Mouse (Mus musculus) mesoderm, embryonic 11.5 days (tissue): ENCODE measurements around the gene Prdm8.

Experiments
- DNase-seq: peaks from one replicate; pipeline ENCODE4 v3.0.0-alpha.2; 2012; ENCODE audit warnings: low read depth, low spot score

Gene Prdm8

DNA sequence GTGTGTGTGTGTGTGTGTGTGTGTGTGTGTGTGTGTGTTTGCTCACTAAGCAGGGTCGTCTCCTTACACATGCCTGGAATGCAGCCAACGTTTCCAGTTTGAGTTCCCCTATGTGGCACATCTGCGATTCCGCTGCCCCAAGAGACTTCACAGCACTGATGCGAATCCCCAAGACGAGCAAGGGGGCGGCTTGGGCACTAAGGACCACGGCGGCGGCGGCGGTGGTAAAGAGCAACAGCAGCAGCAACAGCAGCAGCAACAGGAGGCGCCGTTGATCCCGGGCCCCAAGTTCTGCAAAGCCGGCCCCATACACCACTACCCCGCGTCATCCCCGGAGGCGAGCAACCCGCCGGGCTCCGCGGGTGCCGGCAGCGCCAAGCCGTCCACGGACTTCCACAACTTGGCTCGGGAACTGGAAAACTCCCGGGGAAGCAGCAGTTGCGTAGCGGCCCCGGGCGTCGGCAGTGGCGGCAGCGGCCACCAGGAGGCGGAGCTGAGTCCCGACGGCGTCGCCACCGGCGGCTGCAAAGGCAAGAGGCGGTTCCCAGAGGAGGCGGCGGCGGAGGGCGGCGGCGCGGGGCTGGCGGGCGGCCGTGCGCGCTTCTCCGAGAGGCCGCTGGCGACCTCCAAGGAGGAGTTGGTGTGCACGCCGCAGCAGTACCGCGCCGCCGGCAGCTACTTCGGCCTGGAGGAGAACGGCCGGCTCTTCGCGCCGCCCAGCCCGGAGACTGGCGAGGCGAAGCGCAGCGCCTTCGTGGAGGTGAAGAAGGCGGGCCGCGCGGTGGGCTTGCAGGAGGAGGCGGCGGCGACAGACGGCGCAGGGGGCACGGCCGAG is 18.2 kb downstream of the Prdm8 start:
- peak; percentile 82 for DNase-seq

DNA sequence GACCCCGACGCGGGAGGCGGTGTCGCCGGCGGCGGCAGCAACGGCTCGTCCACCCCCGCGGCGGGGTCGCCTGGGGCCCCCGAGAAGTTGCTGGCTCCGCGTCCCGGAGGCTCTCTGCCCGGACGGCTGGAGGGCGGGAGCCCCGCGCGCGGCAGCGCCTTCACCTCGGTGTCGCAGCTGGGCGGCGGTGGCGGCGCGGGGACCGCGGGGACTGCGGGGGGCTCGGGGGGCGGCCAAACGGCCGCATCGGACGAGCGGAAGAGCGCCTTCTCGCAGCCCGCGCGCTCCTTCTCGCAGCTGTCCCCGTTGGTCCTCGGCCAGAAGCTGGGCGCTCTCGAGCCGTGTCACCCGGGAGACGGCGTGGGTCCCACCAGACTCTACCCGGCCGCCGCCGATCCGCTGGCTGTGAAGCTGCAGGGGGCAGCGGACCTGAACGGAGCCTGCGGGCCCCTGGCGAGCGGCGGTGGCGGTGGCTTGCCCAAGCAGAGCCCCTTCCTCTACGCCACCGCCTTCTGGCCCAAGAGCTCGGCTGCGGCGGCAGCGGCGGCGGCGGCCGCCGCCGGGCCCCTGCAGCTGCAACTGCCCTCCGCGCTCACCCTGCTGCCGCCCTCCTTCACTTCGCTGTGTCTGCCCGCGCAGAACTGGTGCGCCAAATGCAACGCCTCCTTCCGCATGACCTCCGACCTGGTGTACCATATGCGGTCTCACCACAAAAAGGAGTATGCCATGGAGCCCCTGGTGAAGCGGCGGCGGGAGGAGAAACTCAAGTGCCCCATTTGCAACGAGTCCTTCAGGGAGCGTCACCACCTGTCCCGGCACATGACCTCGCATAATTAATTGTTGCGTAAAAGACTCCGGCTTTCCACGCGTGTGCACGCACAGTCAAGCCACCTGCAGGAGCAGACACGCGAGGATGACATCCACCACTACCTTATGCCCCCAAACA is 19.1 kb downstream of the Prdm8 start:
- no peak for DNase-seq

DNA sequence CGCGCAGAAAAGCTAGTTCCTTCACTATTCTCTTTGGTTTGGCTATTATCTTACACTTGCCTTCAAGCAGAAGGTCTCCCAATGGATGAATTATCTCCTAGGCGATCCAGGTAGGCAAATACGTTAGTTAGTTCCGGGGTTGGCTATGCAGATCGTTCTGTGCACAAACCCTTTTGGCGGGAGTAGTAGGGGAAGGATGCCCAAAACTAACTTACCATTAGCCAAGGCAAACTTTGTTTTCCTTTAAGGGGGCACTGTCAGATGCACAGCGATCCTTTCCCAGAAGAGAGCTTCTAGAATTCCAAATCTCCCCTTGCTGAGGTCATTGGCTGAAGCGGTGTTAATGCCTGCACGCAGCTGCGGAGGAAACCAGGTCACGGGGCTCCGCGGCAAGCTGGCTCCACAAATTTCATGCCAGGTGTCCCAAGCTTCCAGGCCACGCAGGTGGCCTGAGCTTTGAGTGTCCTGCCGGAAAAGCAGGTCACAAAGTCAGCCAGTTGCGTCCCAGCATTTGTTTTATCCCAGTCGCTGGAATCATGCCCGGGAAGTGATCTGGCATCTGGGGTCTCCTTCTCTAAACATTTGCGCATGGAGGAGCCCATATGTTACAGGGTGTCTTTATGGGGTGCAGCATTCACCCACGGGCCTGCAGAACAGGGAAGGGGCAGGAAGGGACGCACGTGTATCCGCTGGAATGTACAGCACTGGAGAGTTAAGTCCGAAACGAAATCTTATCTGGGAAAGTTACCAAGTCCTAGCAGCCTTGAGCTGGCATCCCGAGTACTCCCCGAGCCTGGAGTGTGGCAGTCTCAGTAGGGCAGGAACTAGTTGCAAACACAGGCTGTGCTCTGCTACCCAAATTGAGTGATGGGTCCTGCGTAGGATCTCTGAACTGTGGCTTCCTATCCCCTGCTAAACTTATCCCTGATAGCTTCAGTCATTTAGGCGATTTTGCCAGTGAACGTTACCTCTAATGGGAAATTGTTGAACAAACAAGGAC is 22.5 kb downstream of the Prdm8 start:
- DNase-seq, result no peak

DNA sequence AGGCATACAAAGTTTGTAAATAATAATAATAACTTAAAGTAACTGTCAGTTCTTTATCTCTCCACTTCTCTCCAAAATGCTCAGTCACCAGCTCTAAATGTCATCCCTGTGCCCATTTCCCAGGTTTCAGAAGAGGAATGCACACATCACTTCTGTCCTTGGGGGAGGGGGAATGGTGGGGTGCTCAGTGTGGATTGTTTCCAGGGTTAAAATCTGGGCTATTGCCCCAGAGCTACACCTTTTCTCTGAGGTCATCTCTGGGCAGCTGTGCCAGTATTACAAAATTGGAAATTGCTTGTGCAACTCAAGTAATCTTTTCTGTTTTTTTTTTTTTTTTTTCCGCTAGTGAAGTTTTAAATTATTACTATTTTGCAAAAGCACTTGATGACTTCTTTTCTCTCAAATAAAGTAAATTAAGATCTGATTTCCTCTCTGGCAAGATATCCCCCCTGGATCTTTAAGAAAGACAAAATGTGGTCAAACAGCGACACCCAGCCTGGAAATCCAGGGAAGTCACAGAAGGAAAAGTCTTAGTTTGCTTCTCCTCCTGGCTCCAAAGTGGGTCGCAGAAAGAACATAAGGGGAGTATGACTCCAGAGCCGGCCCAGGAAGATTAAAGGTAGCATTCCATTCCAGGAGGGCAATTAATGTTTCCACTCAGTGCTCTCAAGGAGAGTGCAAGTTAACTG is 25.4 kb downstream of the Prdm8 start:
- no peak for DNase-seq

DNA sequence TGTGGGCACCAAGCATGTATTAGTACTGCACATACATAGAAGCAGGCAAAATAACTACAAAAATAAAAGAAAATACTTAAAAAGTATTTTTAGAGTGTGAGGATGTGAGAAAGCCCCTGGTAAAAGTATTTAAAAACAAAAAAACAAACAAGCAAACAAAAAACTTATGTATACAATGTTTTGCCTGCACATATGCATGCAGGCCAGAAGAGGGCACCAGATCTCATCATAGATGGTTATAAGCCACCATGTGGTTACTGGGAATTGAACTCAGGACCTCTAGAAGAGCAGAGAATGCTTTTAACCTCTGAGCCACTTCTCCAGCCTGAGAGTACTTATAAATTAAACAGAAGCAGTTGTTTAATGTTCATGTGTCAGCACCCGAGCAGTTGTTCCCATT is 28.0 kb downstream of the Prdm8 start:
- no peak for DNase-seq

DNA sequence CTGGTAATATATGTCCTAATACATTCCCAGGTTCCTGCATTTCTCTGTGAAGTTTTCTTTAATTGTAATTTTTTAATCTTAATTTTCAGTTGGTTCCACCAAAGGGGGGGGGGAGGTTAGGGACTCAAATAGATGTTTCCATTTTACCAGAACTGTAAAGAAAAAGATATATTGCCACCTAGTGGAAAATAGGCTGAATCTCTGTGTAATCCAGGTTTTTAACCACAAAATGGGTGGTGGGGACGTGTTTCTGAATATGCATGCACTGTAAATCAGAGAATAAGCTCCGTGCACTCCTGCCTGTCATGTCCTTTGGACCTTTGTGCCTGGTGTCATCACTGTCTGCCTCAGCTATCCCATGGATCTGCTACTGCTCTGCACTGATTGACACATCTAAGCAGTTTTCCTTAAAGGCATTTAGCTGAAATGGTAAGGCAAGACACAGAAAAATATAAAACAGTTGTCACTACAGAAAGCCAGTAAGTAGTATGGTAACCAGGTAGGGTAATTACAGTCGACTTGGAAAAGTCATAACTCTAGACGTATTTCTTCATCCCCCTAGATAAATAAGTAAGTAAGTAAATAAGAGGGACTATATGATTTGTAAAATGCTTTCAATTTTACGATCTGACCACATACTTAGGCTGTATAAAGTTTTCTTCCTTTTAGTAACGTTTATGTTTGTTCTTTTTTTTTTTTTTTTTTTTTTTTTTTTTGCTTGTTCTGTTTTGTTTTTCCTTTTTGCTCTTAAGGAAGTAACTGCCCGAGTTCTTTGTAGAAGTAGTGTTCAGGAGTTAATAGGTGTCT is 31.6 kb downstream of the Prdm8 start:
- peak; percentile 35 for DNase-seq

DNA sequence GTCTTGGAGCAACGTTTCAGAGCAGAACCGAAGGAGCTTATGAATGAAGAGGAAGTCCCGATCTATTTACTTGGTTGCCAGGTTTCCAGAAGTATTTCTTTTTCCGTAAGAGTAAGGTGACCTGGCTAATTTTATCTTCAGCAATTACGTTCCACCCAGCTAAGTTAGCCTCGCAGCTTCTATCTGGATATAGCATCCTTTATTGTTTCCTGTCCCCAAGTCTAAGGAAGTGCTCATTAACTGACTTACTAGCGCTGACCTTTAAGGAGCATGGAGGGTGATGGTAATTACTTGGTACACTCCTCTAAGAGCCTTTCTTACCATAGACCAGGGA is 32.2 kb downstream of the Prdm8 start:
- DNase-seq, result no peak

DNA sequence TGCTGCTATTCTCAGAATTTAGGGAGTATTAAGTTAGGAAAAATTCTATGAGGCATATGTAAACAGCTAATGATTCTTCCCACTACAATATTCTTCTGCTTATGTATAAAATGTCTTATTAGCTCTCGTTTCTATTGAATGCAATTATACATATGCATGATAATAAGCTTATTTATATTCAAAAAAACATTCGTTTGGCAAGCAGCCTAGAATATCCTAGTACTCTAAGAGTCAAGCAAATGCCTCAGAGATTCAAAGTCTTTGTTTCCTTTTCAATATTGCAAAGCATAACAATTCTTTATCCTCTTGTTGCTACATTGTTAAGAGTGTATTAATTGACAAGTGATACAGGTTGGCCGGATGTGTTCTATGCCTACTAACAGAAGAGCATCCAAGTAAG is 34.6 kb downstream of the Prdm8 start:
- DNase-seq, result no peak

DNA sequence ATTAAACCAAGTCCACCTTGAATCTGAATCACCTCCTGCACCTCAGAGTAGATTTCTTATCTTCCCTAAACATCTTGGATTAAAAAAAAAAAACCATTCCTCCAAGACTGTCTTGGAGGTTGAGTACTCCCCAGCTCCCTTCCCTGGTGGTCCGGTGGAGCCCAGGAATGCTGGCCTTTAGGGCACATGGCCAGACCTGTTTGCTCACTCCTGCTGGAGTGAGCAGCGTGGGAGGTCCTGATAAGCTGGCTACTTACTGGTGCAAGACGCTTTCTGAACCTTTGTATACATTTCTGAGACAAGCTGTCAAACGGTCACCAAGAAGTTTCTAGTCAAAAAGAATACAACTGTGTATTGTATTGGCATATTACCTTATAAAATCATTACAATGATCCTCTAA is 36.0 kb downstream of the Prdm8 start:
- DNase-seq, result peak; percentile 39

DNA sequence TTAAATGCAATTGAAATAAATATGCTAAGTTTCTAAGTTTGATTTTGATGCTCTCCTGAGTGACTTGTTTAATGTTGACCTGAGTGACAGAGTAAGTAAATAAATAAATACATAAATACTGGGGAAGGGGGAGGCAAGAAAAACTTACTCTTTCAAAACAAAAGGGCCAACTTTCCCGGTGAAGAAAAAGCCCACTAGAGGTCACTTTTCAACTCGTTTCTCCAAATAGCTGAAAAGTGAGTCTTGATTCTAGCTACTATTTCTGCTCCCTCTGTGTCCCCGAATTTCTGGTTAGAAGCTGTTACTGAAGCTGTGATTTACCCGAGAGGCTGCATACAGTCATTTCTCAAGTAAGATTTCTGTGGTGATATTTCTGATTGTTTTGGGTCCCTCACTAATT is 45.5 kb downstream of the Prdm8 start:
- DNase-seq, result no peak

DNA sequence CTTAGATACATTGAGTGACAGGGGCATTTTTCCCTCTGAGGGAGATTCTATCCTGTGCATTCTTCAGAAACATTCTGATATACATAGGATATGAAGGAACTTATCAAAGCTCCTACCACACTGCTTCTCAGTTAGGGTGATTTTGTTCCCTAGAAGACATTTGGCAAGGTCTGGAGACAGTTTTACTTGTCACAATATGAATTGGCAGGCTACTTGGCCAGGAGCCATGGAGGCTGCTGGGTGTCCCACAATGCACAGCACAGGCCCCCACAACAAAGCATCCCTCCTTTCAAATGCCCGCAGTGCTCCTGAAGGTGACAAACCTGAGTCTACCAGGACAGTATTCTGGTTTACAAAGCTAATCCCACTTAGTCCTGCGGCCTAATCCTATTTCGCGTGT is 55.0 kb downstream of the Prdm8 start:
- no peak for DNase-seq

DNA sequence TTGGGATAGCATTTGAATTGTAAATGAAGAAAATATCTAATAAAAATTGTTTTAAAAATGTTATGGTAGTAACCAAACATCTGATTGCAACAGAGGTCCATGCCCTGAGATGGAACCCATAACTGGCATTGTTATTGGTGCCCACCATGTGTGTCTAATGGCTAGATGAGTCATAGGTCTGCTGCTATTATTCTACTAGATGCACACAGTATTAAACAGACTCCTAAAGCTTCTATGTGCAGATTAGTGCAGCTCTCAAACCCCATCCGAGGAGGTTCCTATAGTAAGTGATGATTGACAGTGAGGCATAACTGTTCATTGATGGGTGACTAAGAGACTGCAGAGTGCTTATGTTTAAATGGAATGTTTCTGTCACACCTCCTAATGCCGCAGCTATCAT is 59.7 kb downstream of the Prdm8 start:
- no peak for DNase-seq

DNA sequence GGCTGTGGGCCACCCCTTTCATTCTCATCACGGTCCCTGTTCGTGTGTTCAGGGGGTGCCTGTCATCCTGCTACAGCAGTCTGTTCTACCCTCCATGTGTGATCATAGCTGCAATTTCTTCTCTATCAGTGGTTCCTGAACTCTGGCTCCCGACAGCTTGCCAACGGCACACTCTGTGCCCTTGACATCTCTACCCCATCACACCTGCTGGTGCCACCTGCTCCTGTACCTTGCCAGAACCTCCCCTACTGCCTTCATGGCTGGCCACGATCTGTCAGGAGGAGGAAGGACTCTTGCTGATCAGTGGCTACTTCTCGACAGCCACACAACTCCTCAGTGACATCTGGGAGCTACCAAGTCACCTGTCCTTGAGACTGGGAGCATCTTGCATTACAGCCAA is 62.5 kb downstream of the Prdm8 start:
- DNase-seq, result no peak

DNA sequence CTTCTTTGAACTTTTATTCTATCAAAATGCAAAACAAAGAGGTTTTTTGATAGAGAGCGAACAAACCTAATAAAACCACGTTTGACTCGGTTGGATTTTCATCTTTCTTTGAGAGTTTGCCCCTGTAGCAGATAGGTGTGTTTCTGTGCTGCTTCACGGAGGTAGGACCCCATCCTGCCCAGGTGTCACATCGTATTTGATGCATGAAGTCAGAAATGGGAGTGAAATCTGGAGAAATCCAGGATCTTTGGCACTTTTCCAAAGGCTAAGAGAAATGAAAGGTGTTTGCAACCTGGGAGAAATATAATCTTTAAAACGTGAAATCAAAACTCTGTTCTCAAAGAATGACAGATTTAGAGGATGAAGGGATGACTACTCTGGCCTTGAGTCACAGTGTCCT is 71.5 kb downstream of the Prdm8 start:
- no peak for DNase-seq
